Mouse (Mus musculus) stomach, postnatal 0 days (tissue): ENCODE data around the gene Fbln1.
A peak's percentile ranks its signal among the peaks of the same experiment; 100 is the strongest.

ENCODE experiments used
- CTCF ChIP-seq: IDR thresholded peaks from 2 replicates; pipeline ENCODE4 v1.5.1; 2016; ENCODE audit warnings: antibody characterized with exemption, low read depth, mild to moderate bottlenecking, moderate library complexity
- EP300 ChIP-seq: optimal IDR thresholded peaks from 2 replicates; pipeline ENCODE3; 2016; ENCODE audit warnings: antibody characterized with exemption

DNA sequence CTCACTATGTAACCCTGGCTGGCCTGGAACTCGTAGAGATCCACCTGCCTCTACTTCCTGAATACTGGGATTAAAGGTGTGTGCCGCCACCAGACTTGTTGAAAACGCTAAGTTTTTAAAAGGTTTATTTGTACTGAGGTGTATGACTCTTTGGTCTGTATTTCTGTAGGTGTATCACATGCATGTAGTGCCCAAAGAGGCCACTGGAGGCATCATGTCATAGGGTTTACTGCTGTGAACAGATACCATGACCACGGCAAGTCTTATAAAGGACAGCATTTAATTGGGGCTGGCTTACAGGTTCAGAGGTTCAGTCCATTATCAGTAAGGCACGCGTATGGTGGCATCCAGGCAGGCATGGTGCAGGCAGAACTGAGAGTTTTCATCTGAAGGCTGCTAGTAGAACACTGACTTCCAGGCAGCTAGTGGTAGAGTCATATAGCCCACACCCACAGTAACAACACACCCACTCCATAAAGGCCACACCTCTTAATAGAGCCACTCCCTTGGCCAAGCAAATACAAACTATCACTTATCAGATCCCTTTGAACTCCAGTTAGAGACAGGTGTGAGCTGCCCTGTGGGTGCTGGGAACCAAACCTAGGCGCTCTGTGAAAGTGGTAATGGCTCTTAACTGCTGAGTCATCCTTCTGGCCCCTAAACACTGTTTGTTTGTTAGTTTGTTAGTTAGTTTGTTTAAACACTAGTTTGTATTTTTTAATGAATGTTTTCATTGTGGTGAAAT lies 10.5 kb downstream of the Fbln1 start:
- peak; percentile 46 for TF ChIP-seq CTCF
- TF ChIP-seq EP300 = no peak
